Mouse (Mus musculus): ENCODE data around the gene Abhd14a. TPM values are rescaled to one million over a fixed set of nuclear protein-coding genes. Genes with fewer than 3 reads are reported as not detected.

Gene Abhd14a
- total and polyA plus RNA-seq, 2 experiments from 2014 or later = 69.8 to 72.3 TPM

DNA sequence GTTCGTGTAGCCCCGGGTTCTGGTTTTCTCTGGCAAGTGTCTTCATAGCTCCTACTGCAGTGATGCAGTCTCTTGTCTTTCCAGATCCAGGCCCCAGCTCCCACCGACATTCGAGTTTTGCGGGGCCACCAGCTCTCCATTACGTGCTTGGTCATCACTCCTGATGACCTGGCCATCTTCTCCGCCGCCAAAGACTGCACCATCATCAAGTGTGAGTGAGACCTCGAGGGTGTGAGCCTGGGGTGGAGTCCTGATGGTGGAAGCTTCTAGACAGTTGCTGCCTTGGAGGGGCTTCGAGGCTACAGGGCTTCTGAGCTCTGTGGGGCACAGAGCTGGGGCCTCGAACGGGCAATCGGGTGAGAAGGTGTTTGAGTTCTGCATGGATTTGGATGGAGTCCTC is 34.2 kb upstream of the Abhd14a start:
- WGBS = 95% methylated on average over 13 of the region's 13 CpGs
- Histone ChIP-seq H3K27me3 (ENCODE audit: insufficient read depth, low read length) (no peaks in the 10 kb centered on the region), H3K9ac (replicated peaks; ENCODE audit: low read length, poor library complexity, severe bottlenecking) (no peak overlapping the region), H3K36me3 (ENCODE audit: insufficient read depth, low read length) (peaks cover 44% of the 10 kb centered on the region), H3K4me3 (ENCODE audit: low read depth, low read length) (no peak overlapping the region), H3K4me1 (ENCODE audit: insufficient read depth, low read length) (peaks cover 5% of the 10 kb centered on the region; the same call in 1 of the 2 replicates), H3K9me3 (ENCODE audit: low read length) (no peaks in the 10 kb centered on the region), H3K27ac (ENCODE audit: low read depth, low read length) (no peak overlapping the region), H3K4me2 (ENCODE audit: low read depth, low read length, poor library complexity, severe bottlenecking) (no peak overlapping the region)
- ATAC-seq (ENCODE audit: low FRiP score) (no peak), DNase-seq (ENCODE audit: low spot score) (no peak)
- TF ChIP-seq CTCF (IDR thresholded peaks at IDR 0.05) = no peak

DNA sequence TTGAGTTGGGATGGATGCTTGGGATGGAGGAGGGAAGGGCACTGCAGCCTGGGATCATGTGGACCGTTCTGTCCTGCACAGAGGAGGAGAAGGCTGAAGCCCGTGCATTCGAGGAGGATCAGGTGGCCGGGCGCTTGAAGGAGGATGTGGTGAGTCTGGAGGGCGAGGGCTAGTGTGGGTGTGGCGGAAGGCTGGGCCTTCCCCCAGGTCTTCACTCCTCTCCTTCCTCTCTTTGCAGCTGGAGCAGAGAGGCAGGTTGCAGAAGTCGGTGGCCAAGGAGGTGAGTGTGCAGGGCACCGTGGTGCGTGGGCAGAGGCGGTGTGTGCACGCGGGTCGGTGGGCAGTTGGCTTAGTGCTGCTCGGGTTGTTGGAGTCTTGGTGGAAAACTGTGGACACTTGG is 33.6 kb upstream of the Abhd14a start:
- Histone ChIP-seq H3K4me3 (ENCODE audit: low read depth, low read length) (no peak overlapping the region), H3K9ac (replicated peaks; ENCODE audit: low read length, poor library complexity, severe bottlenecking) (no peak overlapping the region), H3K36me3 (ENCODE audit: insufficient read depth, low read length) (peaks cover 44% of the 10 kb centered on the region), H3K4me2 (ENCODE audit: low read depth, low read length, poor library complexity, severe bottlenecking) (no peak overlapping the region), H3K4me1 (ENCODE audit: insufficient read depth, low read length) (peaks cover 5% of the 10 kb centered on the region; the same call in 1 of the 2 replicates), H3K9me3 (ENCODE audit: low read length) (no peaks in the 10 kb centered on the region), H3K27me3 (ENCODE audit: insufficient read depth, low read length) (no peaks in the 10 kb centered on the region), H3K27ac (ENCODE audit: low read depth, low read length) (no peak overlapping the region)
- TF ChIP-seq CTCF (IDR thresholded peaks at IDR 0.05) = no peak
- DNase-seq (ENCODE audit: low spot score) (no peak), ATAC-seq (ENCODE audit: low FRiP score) (no peak)
- 98% methylated on average over 15 of the region's 15 CpGs for WGBS

DNA sequence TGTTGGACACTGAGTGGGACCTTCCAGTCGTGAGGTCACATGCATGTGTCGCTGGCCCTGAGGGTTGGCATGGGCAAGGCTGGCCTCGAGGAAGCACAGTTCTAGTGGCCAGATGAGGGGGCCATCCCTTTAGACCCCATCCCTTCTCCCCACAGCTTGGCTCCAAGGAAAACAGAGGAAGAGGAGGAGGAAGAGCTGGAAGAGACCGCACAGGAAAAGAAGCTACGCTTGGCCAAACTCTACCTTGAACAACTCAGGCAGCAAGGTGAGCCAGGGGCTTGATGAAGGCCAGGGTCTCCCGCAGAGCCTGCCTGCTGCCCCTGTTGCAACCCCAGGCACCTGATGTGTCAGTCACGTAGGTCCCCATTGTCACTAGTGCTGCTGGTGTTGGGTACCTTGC is 33.1 kb upstream of the Abhd14a start:
- Histone ChIP-seq H3K27me3 (ENCODE audit: insufficient read depth, low read length) (no peaks in the 10 kb centered on the region), H3K9ac (replicated peaks; ENCODE audit: low read length, poor library complexity, severe bottlenecking) (no peak overlapping the region), H3K4me1 (ENCODE audit: insufficient read depth, low read length) (peaks cover 5% of the 10 kb centered on the region; the same call in 1 of the 2 replicates), H3K36me3 (ENCODE audit: insufficient read depth, low read length) (peaks cover 41% of the 10 kb centered on the region), H3K4me3 (ENCODE audit: low read depth, low read length) (no peak overlapping the region), H3K4me2 (ENCODE audit: low read depth, low read length, poor library complexity, severe bottlenecking) (no peak overlapping the region), H3K9me3 (ENCODE audit: low read length) (no peaks in the 10 kb centered on the region), H3K27ac (ENCODE audit: low read depth, low read length) (no peak overlapping the region)
- ATAC-seq (ENCODE audit: low FRiP score) = no peak
- no peak for DNase-seq (ENCODE audit: low spot score)
- TF ChIP-seq CTCF (IDR thresholded peaks at IDR 0.05) = no peak
- WGBS = 97% methylated on average over 7 of the region's 7 CpGs

DNA sequence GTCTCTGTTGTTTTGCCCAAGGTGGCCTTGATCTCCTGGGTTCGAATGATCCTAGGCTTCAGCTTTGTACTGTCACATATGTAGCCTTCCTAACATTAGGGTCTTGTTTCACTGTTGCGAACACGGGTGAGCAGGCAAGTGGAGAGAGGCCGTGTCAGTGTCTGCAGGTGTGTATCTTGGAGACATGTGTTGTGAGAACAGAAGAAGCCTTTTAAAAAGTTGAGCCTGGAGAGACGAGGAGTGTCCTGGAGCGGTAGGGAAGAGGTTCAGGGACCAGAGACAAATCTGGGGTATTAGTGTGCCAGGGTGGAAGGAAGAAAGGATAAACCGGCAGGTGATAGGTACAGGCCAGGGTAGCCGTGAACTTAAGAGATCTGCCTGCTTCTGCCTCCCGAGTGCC is 30.6 kb upstream of the Abhd14a start:
- peak overlapping the region; percentile 62; the same call in 1 of the 2 replicates for H3K9ac ChIP-seq (replicated peaks; ENCODE audit: low read length, poor library complexity, severe bottlenecking)
- TF ChIP-seq CTCF (IDR thresholded peaks at IDR 0.05) = no peak
- no peaks in the 10 kb centered on the region for H3K27me3 ChIP-seq (ENCODE audit: insufficient read depth, low read length)
- no peaks in the 10 kb centered on the region for H3K9me3 ChIP-seq (ENCODE audit: low read length)
- H3K4me2 ChIP-seq (ENCODE audit: low read depth, low read length, poor library complexity, severe bottlenecking) = peak overlapping the region; percentile 61
- 85% methylated on average over 9 of the region's 9 CpGs for WGBS
- ATAC-seq (ENCODE audit: low FRiP score) = no peak
- peaks cover 5% of the 10 kb centered on the region; the same call in 1 of the 2 replicates for H3K4me1 ChIP-seq (ENCODE audit: insufficient read depth, low read length)
- peak overlapping the region; percentile 58 for H3K4me3 ChIP-seq (ENCODE audit: low read depth, low read length)
- no peak for DNase-seq (ENCODE audit: low spot score)
- H3K27ac ChIP-seq (ENCODE audit: low read depth, low read length) = no peak overlapping the region
- peaks cover 19% of the 10 kb centered on the region for H3K36me3 ChIP-seq (ENCODE audit: insufficient read depth, low read length)

DNA sequence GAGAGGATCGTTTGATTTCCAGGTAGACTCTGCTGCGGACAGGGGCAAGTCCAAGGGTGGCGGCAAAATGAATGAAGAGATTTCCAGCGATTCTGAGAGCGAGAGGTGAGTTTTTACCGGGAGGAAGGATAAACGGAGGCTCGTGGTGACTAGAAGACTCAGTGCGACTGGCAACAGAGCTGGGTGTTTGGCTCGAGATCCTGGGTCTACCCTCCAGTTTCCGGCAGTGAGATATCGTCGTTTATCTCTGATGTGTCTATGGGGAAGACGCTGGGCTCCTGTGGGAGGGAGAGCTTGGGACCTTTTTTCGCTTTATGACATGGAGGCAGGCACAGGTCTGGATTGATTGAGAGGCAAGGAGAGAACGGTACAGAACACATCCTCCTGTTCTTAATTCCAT is 30.2 kb upstream of the Abhd14a start:
- Histone ChIP-seq H3K36me3 (ENCODE audit: insufficient read depth, low read length) (peaks cover 14% of the 10 kb centered on the region), H3K27me3 (ENCODE audit: insufficient read depth, low read length) (no peaks in the 10 kb centered on the region), H3K9ac (replicated peaks; ENCODE audit: low read length, poor library complexity, severe bottlenecking) (peak overlapping the region; percentile 62), H3K4me2 (ENCODE audit: low read depth, low read length, poor library complexity, severe bottlenecking) (peak overlapping the region; percentile 61), H3K27ac (ENCODE audit: low read depth, low read length) (0 out of 2 replicates have a peak overlapping the region, but pooled peaks have one; percentile 21), H3K9me3 (ENCODE audit: low read length) (no peaks in the 10 kb centered on the region), H3K4me1 (ENCODE audit: insufficient read depth, low read length) (peaks cover 5% of the 10 kb centered on the region; the same call in 1 of the 2 replicates), H3K4me3 (ENCODE audit: low read depth, low read length) (peak overlapping the region; percentile 58)
- ATAC-seq (ENCODE audit: low FRiP score) = no peak
- TF ChIP-seq CTCF (IDR thresholded peaks at IDR 0.05) = no peak
- no peak for DNase-seq (ENCODE audit: low spot score)
- 6% methylated on average over 16 of the region's 16 CpGs for WGBS

DNA sequence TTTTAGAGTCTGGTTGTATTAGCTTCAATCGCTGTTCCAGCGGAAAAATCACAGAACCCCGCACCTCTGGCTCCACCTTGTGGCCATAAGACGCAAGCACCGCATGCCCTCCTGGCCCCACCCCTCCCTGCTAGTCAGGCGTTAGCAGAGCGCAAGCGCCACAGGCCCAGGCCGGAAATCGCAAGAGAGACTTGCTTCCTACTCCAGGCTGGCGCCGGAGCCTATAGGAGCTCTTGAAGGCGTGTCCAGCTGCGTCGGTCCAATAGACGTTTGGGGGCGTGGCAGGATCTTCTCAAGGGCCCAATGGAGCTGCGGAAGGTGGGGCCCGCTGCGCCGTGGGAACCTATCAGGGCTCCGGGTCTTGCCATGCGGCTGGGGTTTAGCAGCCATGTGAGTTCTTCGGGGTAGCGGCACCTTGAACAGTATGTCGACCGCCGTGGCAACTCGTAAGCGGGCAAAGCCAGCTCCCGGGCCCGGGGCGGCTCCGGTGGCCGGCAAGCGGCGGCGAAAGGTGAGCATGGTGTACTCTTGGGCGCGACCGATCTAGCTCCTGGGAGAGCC is 29.5 kb upstream of the Abhd14a start, which contains the start of gene Parp3:
TSS of gene Parp3 (minus strand) at position 26 of the 561 bp plus-strand sequence.
- Histone ChIP-seq H3K36me3 (ENCODE audit: insufficient read depth, low read length) (peaks cover 12% of the 10 kb centered on the region), H3K9me3 (ENCODE audit: low read length) (no peaks in the 10 kb centered on the region), H3K4me3 (ENCODE audit: low read depth, low read length) (peak within 1 kb of the TSS; percentile 58), H3K4me2 (ENCODE audit: low read depth, low read length, poor library complexity, severe bottlenecking) (peak within 1 kb of the TSS; percentile 61), H3K4me1 (ENCODE audit: insufficient read depth, low read length) (peaks cover 5% of the 10 kb centered on the region; the same call in 1 of the 2 replicates), H3K9ac (replicated peaks; ENCODE audit: low read length, poor library complexity, severe bottlenecking) (peak within 1 kb of the TSS; percentile 62), H3K27ac (ENCODE audit: low read depth, low read length) (peak within 1 kb of the TSS; percentile 21), H3K27me3 (ENCODE audit: insufficient read depth, low read length) (no peaks in the 10 kb centered on the region)
- WGBS = under 1% methylated on average over 41 of the region's 41 CpGs
- DNase-seq (ENCODE audit: low spot score) (peak; percentile 100), ATAC-seq (ENCODE audit: low FRiP score) (peak; percentile 98)
- TF ChIP-seq CTCF (IDR thresholded peaks at IDR 0.05) = peak; percentile 99
